Mouse (Mus musculus) stomach, postnatal 0 days (tissue): Measurements from ENCODE around the gene Trub2. TPM values are rescaled to one million over a fixed set of nuclear protein-coding genes. Genes with fewer than 3 reads are reported as not detected.

Experiments used
- ATAC-seq: fragments of 200-750 bp; cut with Nextera tagmentation; 2 replicates; pipeline ENCODE4 v1.8.0; 2017; ENCODE audit not compliant: low FRiP score, low TSS enrichment
- DNase-seq: peaks from one replicate; pipeline ENCODE4 v3.0.0-alpha.2; 2016; ENCODE audit warnings: low spot score
- H3K27ac ChIP-seq: fragments of 300-500 bp; sonication (generic); replicated peaks from 2 replicates; pipeline ENCODE4 v1.5.1; 2014; ENCODE audit warnings: mild to moderate bottlenecking, control low read depth
- H3K27me3 ChIP-seq: fragments of 300-500 bp; sonication (generic); 2 replicates; pipeline ENCODE4 v1.6.1; 2014; ENCODE audit warnings: low read length; ENCODE audit not compliant: control insufficient read depth, insufficient read depth
- H3K36me3 ChIP-seq: fragments of 300-500 bp; sonication (generic); 2 replicates; pipeline ENCODE4 v1.6.1; 2014; ENCODE audit warnings: low read length, mixed read lengths; ENCODE audit not compliant: control insufficient read depth, insufficient read depth
- H3K4me1 ChIP-seq: fragments of 300-500 bp; sonication (generic); replicated peaks from 2 replicates; pipeline ENCODE4 v1.6.1; 2014; ENCODE audit warnings: antibody characterized with exemption; ENCODE audit not compliant: control insufficient read depth, insufficient read depth
- H3K4me2 ChIP-seq: fragments of 300-500 bp; sonication (generic); replicated peaks from 2 replicates; pipeline ENCODE4 v1.6.1; 2014; ENCODE audit warnings: low read depth, mild to moderate bottlenecking, control low read depth, moderate library complexity
- H3K4me3 ChIP-seq: fragments of 300-500 bp; sonication (generic); 2 replicates; pipeline ENCODE4 v1.5.1; 2014; ENCODE audit warnings: low read depth, low read length, control low read depth
- H3K9ac ChIP-seq: fragments of 300-500 bp; sonication (generic); 2 replicates; pipeline ENCODE4 v1.6.1; 2014; ENCODE audit warnings: mild to moderate bottlenecking, low read length, control low read depth, mixed read lengths
- H3K9me3 ChIP-seq: fragments of 300-500 bp; sonication (generic); 2 replicates; pipeline ENCODE4 v1.6.1; 2016; ENCODE audit warnings: low read length; ENCODE audit not compliant: control insufficient read depth
- CTCF ChIP-seq: IDR thresholded peaks from 2 replicates; pipeline ENCODE4 v1.5.1; 2016; ENCODE audit warnings: antibody characterized with exemption, low read depth, mild to moderate bottlenecking, moderate library complexity
- EP300 ChIP-seq: optimal IDR thresholded peaks from 2 replicates; pipeline ENCODE3; 2016; ENCODE audit warnings: antibody characterized with exemption
- WGBS: fragments of 180-500 bp; shearing (Covaris S2); extraction: QIAGEN DNeasy Blood & Tissue Kit; methylation state at CpG from one replicate; pipeline ENCODE4 v1.1.7; 2014; 5-methylcytosine and 5-hydroxymethylcytosine counted together
- polyA plus RNA-seq: library from polyadenylated mRNA; unstranded; fragments of >200 nt; fragmentation: Nextera tagmentation; extraction: Ambion mirVana; gene quantifications from 2 replicates; pipeline ENCODE4 v1.2.1, GENCODE M21; 2015

The Trub2 gene
- polyA plus RNA-seq, 1 experiment from 2014 or later, result 14.7 TPM

DNA sequence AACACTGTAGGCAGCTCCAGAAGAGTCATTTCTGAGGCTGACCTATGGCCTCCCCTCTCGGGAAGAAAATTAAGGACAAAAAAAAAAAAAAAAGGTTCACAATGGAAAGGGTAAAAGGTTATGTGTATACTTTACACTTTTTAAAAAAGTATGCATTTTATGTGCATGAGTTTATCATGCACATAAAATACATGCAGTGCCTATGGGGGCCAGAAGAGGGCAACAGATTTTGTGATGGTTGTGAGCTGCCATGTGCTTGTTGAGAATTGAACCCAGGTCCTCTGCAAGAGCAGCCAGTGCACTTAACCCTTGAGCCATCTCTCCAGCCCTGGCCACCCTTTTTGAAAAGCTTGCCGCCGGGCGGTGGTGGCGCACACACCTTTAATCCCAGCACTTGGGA, 40.5 kb downstream of the Trub2 start:
- H3K9me3 ChIP-seq, result no peaks in the 10 kb centered on the region
- H3K27ac ChIP-seq, result no peak overlapping the region
- no peak for ATAC-seq
- H3K36me3 ChIP-seq, result no peaks in the 10 kb centered on the region
- no peak for DNase-seq
- no peak overlapping the region for H3K4me3 ChIP-seq
- no peak overlapping the region for H3K4me2 ChIP-seq
- H3K4me1 ChIP-seq, result no peaks in the 10 kb centered on the region
- H3K9ac ChIP-seq, result no peak overlapping the region
- 67% methylated on average over 5 of the region's 5 CpGs for WGBS
- H3K27me3 ChIP-seq, result no peaks in the 10 kb centered on the region; the same call in 1 of the 2 replicates
- TF ChIP-seq EP300 (no peak), CTCF (peak; percentile 62)

DNA sequence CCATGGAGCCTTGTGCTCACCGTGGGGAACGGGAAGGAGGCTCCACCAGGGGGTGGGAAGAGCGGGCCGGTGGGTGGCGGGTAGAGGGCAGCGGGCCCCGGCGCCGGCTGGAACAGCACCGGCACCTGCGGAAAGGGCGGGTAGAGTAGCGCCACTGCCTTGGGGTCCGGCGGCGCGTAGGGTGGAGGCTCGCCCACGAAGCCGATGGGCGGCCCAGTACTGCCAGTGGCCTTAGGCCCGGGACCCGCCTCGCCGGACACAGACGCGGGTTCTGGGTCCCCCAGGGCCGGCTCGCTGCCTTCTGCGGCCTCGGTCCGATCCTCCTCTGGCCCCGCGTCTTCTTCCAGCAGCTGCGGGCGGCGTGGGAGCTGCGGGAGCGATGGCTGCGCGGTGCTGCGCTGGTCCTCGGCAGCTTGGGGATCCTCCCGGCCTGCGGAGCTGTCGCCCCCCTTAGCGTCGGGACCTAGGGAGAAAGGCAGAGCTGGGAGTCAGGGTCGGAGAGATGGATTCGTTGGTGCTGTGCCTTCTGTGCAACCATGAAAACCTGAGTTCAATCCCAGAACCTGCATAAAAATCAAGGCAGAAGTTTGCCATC, 41.0 kb downstream of the Trub2 start:
- 14% methylated on average over 44 of the region's 50 CpGs for WGBS
- Histone ChIP-seq H3K4me2 (peak overlapping the region; percentile 50), H3K4me1 (no peaks in the 10 kb centered on the region), H3K36me3 (no peaks in the 10 kb centered on the region), H3K4me3 (peak overlapping the region; percentile 29), H3K27me3 (no peaks in the 10 kb centered on the region; the same call in 1 of the 2 replicates), H3K27ac (no peak overlapping the region), H3K9ac (no peak overlapping the region; the same call in 1 of the 2 replicates), H3K9me3 (no peaks in the 10 kb centered on the region)
- DNase-seq (peak; percentile 28), ATAC-seq (no peak)
- TF ChIP-seq CTCF (no peak), EP300 (no peak)

DNA sequence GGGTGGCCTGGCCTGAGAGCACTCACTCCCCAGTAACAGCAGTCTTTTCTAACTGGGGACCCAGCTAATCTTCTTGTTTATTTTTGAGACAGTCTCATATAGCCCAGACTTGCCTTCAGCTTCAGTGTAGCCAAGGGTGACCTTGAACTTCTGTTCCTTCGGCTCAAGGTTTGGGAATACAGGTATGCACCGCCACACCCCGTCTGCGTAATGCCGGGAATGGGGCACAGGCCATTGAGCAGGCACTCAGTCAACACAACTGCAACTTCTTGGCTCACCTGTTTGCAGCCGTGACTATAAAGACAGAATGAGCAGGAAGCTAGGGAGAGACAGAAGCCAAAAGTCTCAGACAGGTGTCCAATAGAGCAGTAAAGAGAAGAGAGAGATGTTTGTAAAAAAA, 44.0 kb downstream of the Trub2 start:
- H3K27me3 ChIP-seq, result no peaks in the 10 kb centered on the region
- 56% methylated on average over 6 of the region's 6 CpGs for WGBS
- DNase-seq (peak; percentile 79), ATAC-seq (peak; percentile 69)
- no peaks in the 10 kb centered on the region for H3K9me3 ChIP-seq
- H3K9ac ChIP-seq, result no peak overlapping the region
- H3K4me2 ChIP-seq, result no peak overlapping the region
- H3K4me1 ChIP-seq, result no peaks in the 10 kb centered on the region
- no peak overlapping the region for H3K4me3 ChIP-seq
- no peak for TF ChIP-seq EP300
- TF ChIP-seq CTCF, result no peak
- no peak overlapping the region for H3K27ac ChIP-seq
- peaks cover 4% of the 10 kb centered on the region; the same call in 1 of the 2 replicates for H3K36me3 ChIP-seq

DNA sequence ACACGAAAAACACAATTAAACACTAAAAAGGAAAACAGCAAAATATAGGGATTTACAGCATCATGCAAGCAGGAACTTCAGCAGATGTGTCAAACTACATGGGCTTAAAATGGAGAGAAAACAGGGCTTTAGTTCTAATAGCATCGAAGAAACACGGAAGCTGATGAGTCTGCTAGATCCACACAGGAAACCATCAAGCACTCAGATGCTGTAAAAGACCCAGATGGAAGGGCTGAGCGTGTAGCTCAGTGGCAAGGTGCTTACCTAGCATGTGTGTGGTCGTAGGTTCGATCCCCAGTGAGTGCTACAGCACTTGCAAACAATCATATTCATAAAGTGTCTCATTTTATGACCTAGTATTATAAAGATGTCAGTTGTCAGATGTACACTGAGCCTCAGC, 47.1 kb downstream of the Trub2 start:
- no peaks in the 10 kb centered on the region for H3K4me1 ChIP-seq
- DNase-seq, result no peak
- ATAC-seq, result no peak
- TF ChIP-seq CTCF (no peak), EP300 (no peak)
- no peaks in the 10 kb centered on the region for H3K27me3 ChIP-seq
- no peak overlapping the region for H3K4me2 ChIP-seq
- H3K9ac ChIP-seq, result no peak overlapping the region
- H3K27ac ChIP-seq, result no peak overlapping the region
- H3K36me3 ChIP-seq, result peaks cover 12% of the 10 kb centered on the region
- H3K9me3 ChIP-seq, result no peaks in the 10 kb centered on the region
- H3K4me3 ChIP-seq, result no peak overlapping the region
- 91% methylated on average over 6 of the region's 6 CpGs for WGBS

DNA sequence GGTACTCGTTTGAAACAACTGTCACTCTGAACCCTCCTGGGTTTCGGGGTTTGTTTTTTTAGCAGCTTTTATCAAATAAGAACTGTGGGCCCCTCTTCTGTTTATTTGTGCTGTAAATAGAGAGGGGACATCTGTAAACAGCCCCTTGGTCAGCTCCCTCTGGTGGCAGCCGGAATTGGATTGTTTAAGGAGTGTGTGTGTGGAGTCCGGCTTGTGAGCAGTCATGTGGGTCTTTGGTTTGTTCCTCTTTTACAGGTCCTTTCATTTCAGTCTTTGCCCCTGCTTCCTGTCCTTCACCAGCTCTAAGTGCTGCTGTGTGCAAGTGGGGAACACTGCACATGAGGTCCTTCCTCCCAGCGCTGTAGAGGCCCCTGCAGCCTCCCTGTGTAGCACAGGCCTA, 48.9 kb downstream of the Trub2 start:
- H3K4me1 ChIP-seq, result no peaks in the 10 kb centered on the region
- DNase-seq (no peak), ATAC-seq (no peak)
- no peaks in the 10 kb centered on the region for H3K9me3 ChIP-seq
- WGBS, result 44% methylated on average over 5 of the region's 5 CpGs
- no peak for TF ChIP-seq EP300
- TF ChIP-seq CTCF, result peak; percentile 48
- no peak overlapping the region for H3K4me3 ChIP-seq
- H3K36me3 ChIP-seq, result peaks cover 17% of the 10 kb centered on the region
- H3K27ac ChIP-seq, result peak overlapping the region; percentile 45
- no peaks in the 10 kb centered on the region for H3K27me3 ChIP-seq
- H3K4me2 ChIP-seq, result no peak overlapping the region
- H3K9ac ChIP-seq, result no peak overlapping the region

DNA sequence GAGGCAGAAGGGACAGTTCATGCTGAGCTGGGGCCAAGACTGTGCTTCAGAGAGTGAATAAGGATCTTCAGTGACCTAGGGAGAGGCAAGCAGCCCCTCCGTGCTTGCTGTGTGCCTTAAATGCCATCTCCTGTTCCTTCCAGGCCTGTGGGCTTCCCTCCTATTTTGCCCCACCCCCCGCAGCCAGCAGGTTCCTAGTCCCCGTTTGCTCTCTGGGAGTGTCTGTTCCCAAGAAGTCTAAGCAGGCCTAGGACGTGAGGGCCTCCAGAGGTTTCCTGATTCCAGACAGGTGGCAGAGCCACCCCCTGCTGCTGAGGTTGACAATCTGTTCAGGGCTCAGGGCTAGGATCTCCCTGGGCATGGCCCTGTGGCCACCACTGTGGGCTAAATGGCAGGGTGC, 49.5 kb downstream of the Trub2 start:
- Histone ChIP-seq H3K4me3 (no peak overlapping the region), H3K9ac (no peak overlapping the region), H3K4me2 (no peak overlapping the region), H3K9me3 (no peaks in the 10 kb centered on the region), H3K36me3 (peaks cover 17% of the 10 kb centered on the region), H3K27ac (peak overlapping the region; percentile 45), H3K4me1 (no peaks in the 10 kb centered on the region), H3K27me3 (no peaks in the 10 kb centered on the region)
- ATAC-seq (peak; percentile 16; the same call in 1 of the 2 replicates), DNase-seq (peak; percentile 61)
- 41% methylated on average over 4 of the region's 4 CpGs for WGBS
- no peak for TF ChIP-seq CTCF
- TF ChIP-seq EP300, result no peak
